Mouse (Mus musculus) gastrocnemius, postnatal 36 days (tissue): Measurements from ENCODE around the gene Wdr83os. TPM values are rescaled to one million over a fixed set of nuclear protein-coding genes. Genes with fewer than 3 reads are reported as not detected.

Experiments
- DNase-seq, 2 experiments: peaks; one replicate each; pipeline ENCODE4 v3.0.0; 2022
- intact Hi-C: fragments of 180-260 bp; cut with DNase I; formaldehyde crosslinking; loops from one replicate; pipeline ENCODE4 v1.15.1; 2025
- long read RNA-seq, 2 experiments: library from polyadenylated mRNA; stranded (forward); transcript quantifications; one replicate each; pipeline ENCODE4 v2.0.0; 2021
- total RNA-seq, 2 experiments: library from RNA; stranded (reverse); gene quantifications; 2 replicates each; pipeline ENCODE4 v1.2.3; 2021

Wdr83os gene
- 10 to 100 TPM; 37.3 to 44.5 TPM for total RNA-seq
- long read RNA-seq, experiment 1, transcript Wdr83os-203 (3 exons, 798 nt), result minor isoform, 10 of 47 reads
- long read RNA-seq, experiment 1, transcript Wdr83os-201 (4 exons, 922 nt), result major isoform, 35 of 47 reads
- long read RNA-seq, experiment 1, partial matches to known transcripts, result 0 of 47 reads
- long read RNA-seq, experiment 1, other reads (novel, unspliced or antisense), result 1 of 47 reads
- long read RNA-seq, experiment 2, transcript Wdr83os-201 (4 exons, 922 nt), result major isoform, 49 of 56 reads
- long read RNA-seq, experiment 2, partial matches to known transcripts, result 3 of 56 reads
- long read RNA-seq, experiment 2, other reads (novel, unspliced or antisense), result 0 of 56 reads

- peak in 1 of 2 experiments; percentile 67 for DNase-seq
Measured at GRCm38 (mm10) chr8:85080532-85081215, at the start of gene Wdr83os. Wdr83os (plus strand) TSS chr8:85080740.

GRCm38 (mm10) chr8:85032622-85033311 is 47.8 kb upstream of the Wdr83os start:
- DNase-seq, result no peak
- intact Hi-C loops, result no loop called here

More at GRCm38 (mm10) chr8:85080532-85081215, at the start of gene Wdr83os:
- intact Hi-C loops, result loop anchor here (10.0 kb wide), 1 partner anchor 194 kb away; no protein-coding TSS in a partner anchor

DNA sequence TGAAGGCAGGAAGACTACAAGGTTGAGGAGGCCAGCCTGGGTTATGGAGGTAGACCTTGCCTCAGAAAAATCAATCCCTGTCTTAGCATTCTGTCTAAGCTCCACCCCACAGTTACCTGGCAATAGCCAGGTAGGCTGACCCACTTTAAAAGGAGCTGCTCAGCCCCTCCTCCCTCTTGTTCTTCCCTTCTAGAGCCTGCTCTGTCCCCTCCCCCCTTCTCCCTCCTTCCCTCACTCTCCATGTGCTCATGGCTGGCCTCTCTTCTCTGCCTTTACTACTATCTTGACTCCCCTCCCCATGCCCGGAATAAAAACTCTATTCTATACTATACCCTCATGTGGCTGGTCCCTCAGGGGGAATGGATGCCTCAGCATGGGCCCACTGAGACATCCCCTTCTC is 46.7 kb upstream of the Wdr83os start:
- DNase-seq, result no peak
- intact Hi-C loops, result no loop called here

DNA sequence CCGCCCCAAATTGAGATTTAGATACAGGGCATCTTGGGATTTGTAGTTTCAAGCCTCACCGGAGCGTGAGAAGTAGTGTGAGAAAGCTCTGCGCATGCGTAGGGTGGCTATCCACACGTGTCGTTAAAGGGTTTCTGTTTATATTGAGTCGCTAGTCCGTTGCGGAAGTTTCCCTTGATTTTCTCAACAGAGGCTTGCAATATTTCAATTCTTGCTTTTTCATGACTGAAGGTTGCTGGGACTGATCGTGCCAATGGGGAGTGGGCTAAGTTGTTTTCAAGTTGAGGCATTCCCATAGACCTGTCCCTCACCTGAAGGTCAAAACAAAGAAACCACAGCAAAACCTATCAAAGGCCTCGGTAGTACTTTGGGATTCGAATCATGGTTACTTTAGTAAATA is 45.8 kb upstream of the Wdr83os start:
- DNase-seq, result peak in 1 of 2 experiments; percentile 63
- intact Hi-C loops, result no loop called here

- intact Hi-C loops, result no loop called here
- DNase-seq, result no peak
Measured at GRCm38 (mm10) chr8:85035165-85035727, 45.3 kb upstream of the Wdr83os start.

GRCm38 (mm10) chr8:85035728-85036310 is 44.7 kb upstream of the Wdr83os start:
- intact Hi-C loops, result no loop called here
- no peak for DNase-seq

DNA sequence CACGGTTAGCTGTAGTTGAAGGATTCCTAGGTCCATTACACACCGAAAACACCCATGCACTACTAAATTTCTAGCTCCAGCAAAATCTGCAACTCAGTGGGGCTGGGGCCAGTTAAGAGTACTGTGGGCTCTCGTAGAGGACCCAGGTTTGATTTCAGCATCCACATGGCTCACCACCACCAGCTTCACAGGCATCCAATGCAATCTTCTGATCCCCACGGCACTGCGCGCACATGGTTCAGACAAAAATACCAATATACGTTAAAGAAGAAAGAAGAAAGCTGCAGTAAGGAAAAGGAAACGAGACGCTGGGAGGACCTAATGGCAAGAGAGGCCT is 44.2 kb upstream of the Wdr83os start:
- intact Hi-C loops, result no loop called here

GRCm38 (mm10) chr8:85036718-85037365 is 43.7 kb upstream of the Wdr83os start, which contains the start of gene Tnpo2:
Tnpo2 (plus strand) TSS chr8:85036915.
- intact Hi-C loops, result no loop called here
- DNase-seq, result peak; percentile 84

More for the DNA sequence above, 44.2 kb upstream of the Wdr83os start:
- no peak for DNase-seq

GRCm38 (mm10) chr8:85037366-85037680 is 43.2 kb upstream of the Wdr83os start:
- DNase-seq, result no peak
- intact Hi-C loops, result no loop called here

DNA sequence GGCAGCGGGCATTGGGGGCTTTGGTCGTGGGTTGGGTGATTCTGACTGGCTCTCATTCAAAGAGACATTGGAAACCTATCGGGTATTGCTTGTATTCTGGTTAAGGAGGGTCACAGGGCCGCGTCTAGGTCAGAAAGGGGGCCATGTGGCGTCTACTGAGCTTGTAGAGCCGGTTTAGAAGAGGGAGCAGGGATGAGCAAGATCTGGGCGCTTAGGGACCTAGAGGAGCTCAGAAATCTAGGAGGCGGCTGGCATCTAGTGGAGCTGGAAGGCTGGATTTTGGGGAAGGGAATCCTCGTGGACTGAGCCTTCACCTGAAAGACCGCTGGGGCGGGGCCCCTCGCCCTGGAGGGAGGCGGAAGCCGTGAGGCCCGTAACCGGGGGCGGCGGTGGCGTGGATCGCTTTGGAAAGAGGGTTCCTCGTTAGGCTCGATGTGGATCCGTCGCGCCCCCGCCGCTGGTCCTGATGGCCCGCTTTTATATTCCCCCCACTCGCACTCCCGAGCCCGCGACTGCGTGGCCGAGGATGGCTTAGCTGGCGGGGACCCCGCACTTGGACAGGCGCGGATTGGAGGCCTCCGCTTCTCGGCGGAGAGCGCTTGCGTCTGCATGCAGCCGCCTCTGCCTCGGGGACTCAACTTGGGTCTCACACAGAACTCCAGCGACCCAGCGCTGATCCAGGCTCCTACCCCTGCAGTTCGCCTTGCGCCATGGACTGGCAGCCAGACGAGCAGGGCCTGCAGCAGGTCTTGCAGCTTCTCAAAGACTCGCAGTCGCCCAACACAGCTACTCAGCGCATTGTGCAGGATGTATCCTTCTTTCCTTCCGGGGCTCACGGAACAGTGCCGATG is 42.6 kb upstream of the Wdr83os start:
- DNase-seq, result peak in 1 of 2 experiments; percentile 34
- intact Hi-C loops, result no loop called here

- intact Hi-C loops, result no loop called here
- no peak for DNase-seq
Measured at GRCm38 (mm10) chr8:85043619-85044018, 36.9 kb upstream of the Wdr83os start.

DNA sequence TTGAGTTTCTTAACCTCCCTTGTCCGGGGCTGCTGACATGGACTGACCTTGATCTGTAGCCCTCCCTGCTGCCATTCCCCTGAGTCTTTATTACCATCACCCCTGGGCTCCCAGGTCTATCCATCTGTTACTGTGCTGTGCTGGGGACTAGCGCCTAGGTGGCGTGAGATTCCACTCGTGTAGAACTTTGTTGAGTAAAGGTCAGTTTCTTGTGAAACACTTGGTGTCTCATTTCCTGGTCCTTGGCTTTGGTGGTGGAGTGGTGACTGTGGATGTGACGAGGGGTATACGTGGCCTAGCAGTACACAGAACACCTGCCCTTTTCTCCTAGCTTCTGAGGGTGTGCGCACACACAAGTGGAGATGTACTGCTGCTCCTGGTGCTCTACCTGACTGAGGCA is 23.2 kb upstream of the Wdr83os start:
- no peak for DNase-seq

DNA sequence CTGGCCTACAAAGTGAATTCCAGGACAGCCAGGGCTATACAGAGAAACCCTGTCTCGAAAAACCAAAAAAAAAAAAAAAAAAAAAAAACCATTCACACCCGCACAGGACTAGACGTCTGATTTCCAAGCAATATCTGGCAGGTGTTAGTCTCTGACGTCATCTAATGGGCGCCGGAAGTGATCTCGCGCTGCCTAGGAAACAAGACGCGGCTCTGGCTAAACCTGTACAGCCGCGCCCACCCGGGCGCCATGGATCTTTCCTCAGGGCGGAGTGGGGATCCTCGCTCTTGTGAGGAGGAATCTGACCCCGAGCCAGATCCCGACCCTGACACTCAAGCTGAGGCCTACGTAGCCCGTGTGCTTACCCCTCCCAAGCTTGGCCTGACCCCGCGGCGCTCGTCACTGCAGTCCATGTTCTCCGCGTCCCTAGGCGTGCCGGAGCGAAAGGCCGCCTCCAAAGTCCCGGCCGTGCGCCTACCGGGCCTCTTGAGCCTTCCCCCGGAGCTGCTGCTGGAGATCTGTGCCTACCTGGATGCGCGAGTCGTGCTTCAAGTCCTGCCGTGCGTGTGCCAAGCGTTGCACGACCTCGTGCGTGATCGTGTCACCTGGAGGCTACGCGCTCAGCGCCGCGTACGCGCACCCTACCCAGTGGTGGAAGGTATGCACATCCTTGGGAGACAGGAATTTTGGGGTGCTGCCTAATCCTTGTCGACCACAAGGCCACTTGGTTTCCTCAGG is 20.5 kb upstream of the Wdr83os start, which contains the start of gene Fbxw9:
Gene Fbxw9, plus strand, starts transcription at position 177 of the 738 bp plus-strand sequence.
- peak; percentile 76 to 81 for DNase-seq
- intact Hi-C loops, result no loop called here

More for the DNA sequence above, 23.2 kb upstream of the Wdr83os start:
- intact Hi-C loops, result no loop called here

GRCm38 (mm10) chr8:85062603-85063002 is 17.9 kb upstream of the Wdr83os start:
- no peak for DNase-seq
- intact Hi-C loops, result no loop called here

DNA sequence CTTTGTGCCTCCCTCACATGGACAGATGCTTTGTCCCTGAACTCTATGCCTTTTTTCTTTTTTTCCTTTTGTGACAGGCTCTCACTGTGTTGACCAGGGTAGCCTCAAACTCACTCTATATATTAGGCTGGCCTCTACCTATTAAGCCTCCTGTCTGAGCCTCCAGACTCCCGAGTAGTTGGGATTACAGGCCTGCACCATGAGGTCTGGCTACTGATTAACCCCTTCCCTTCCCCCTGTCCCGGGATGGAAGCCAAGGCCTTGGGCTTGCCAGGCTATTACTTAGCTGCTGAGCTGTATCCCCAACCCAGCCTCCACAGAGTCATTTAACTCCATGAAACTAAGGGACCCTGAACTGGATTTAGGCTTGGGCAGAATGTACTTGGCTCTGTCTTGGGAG is 15.3 kb upstream of the Wdr83os start:
- intact Hi-C loops, result no loop called here
- DNase-seq, result no peak

DNA sequence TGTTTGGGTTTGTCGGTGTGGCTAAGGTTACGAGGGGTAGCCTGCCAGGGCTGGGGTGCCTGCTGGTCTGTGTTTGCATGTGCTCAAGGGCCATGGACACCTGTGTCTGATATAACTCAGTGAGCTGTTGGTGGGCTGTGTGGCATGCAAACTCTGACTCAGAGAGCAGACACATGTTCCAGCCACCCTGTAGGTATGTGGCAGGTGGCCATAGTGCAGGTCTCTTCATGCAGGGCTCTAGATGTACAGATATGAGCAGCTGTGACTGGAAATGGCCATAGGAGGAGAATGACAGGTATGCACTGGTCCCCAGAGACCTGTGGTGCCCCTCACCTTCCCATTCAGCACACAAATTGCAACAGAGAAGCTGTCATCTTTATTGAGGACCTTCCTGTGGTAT is 13.4 kb upstream of the Wdr83os start:
- DNase-seq, result no peak
- intact Hi-C loops, result no loop called here

DNA sequence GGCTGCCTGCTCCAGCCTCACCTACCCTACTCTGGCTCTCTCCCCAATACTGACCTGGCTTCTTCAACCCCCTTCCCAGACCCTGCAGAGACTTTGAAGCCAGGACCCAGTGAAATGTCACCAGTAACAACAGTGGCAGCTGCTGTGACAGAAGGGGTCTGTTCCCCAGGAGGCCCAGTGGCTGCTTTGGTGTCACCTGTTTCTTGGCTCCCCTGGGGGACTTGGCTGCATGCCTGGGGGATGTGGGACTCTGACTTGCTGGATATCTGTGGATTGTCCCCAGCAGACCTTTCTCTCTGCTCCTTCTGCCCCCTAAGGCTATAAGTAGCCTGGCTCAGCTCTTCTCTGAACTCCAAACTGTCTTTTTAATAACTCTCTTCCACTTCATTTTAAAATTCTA is 12.6 kb upstream of the Wdr83os start, which contains the start of gene Gm5741:
Gene Gm5741, minus strand, starts transcription at position 1 of the 400 bp plus-strand sequence.
- intact Hi-C loops, result no loop called here
- DNase-seq, result no peak

DNA sequence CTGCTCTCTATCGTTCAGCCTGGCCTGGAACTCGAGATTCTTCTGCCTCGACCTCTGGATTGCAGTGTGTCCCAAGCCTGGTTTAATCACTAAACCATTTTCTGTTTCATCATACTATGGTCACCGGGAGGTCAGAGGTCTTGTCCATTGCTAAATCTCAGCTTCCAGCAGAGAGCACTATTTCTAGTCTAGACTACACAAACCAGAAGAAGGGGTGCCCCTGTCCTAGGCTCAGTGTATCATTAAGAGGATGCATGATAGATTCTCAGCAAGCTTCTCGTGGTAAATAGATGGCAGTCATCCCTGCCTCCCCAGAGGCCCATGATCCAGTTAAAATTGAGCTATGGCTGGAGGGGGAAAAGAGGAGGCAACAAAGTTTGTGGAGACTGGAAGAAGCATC is 9.5 kb upstream of the Wdr83os start:
- no peak for DNase-seq
- intact Hi-C loops, result loop anchor here (10.0 kb wide), 1 partner anchor 344 kb away; no protein-coding TSS in a partner anchor
